Mouse (Mus musculus): ENCODE measurements at regions not wholly inside any gene's neighbourhood (a gene's known extent, or its start where the extent isn't known, plus 50 kb on each side); places are given as distances from the start of the nearest gene placed in this dataset.
"Not testable (repeated sequence)": the region's sequence is repeated elsewhere in the genome, so short reads cannot be mapped to it uniquely, and the experiment has no call there.

DNA sequence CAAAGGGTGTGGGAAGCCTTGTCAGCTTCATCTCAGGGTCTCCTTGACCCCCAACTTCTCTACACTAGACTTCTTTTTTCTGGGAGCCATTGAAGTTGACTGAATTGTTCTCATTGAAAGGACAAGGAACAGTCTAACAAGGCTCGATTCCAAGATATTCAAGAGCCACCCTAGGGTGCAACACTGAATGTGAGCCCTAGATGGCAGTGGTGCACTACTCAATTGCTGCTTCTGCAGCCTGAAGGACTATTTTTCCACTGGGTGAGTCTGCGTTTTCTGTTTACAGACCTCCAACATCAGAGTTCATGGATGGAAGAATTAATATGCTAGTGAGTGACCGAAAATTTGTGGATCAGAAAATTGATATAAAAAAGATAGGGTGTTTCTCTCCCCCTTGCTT, 161.5 kb downstream of the Hpcal1 start:
- peak; percentile 54 for TF ChIP-seq CTCF (IDR thresholded peaks at IDR 0.05; ENCODE audit: extremely low read depth, insufficient read depth, low read length)
- not testable (repeated sequence) for TF ChIP-seq POLR2A (IDR thresholded peaks at IDR 0.05; ENCODE audit: extremely low read depth, insufficient read depth, low read length)

Data from cortical plate, adult 2 months (tissue).